Mouse (Mus musculus): ENCODE data around the gene Bag6. TPM values are rescaled to one million over a fixed set of nuclear protein-coding genes. Genes with fewer than 3 reads are reported as not detected.
A peak's percentile ranks its signal among the peaks of the same experiment; 100 is the strongest.

Gene Bag6
- polyA plus RNA-seq, 1 experiment, result 271 TPM

DNA sequence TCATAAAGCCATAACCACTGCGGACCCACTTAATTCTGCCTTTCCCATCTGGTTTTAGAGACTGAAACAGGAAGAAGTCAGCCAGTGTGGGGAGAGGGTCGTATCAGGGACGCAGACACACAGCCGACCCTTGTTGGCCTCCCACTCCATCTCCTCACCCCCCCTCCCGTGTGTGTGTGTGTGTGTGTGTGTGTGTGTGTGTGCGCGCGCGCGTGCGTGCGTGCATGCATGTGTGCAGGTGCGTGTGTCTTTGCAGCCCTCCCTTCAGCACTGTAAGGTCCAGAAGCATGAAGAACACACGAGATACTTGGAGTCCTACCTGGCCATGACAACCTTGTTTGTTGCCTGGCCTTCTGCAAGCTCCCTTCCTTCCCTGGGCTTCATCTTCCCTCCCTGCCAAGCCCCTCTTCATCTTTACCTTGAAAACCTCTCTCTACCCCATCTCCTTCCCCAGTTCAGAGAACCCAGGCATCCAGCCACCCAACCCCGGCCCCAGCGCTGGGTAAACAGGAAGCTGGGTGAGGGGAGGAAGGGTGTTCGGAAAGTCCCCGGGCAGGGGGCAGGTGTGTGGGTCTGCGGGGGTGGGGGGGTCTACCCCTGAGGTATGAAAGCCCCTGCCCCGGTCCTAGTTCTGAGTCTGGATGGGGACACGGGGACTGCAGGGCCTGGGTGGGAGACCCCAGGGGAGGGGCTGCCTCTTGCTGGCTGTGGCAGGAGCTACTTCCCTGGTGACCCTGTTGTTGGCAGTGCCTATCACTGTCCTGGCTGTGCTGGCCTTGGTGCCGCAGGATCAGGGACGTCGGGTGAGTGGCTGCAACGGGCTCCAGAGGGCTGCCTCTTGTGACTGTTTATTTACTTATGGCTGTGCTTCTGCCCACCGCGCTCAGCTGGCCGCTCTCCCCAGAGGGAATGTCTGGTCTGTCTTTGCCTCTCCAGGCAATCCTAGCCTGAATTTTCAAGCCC is 59.2 kb downstream of the Bag6 start, which contains the start of gene Ltb:
Gene Ltb (plus strand): TSS at position 559 of the 963 bp plus-strand sequence.
- no peak for TF ChIP-seq SRF (IDR thresholded peaks at IDR 0.05; ENCODE audit: control insufficient read depth, insufficient read length, low read depth)
- no peak for TF ChIP-seq CEBPB (IDR thresholded peaks at IDR 0.05; ENCODE audit: insufficient read depth, poor library complexity, severe bottlenecking)
- no peak for TF ChIP-seq TCF12 (IDR thresholded peaks at IDR 0.05; ENCODE audit: insufficient read depth, poor library complexity, severe bottlenecking)
- no peak for TF ChIP-seq USF1 (IDR thresholded peaks at IDR 0.05; ENCODE audit: low read depth)
- TF ChIP-seq REST (IDR thresholded peaks at IDR 0.05; ENCODE audit: insufficient read depth, insufficient read length), result no peak
- TF ChIP-seq MYOG (IDR thresholded peaks at IDR 0.05; ENCODE audit: control insufficient read depth in 1 of 3, insufficient read depth in 1 of 3, insufficient read length in 2 of 3, low read depth in 2 of 3), result no peak
- TF ChIP-seq TCF3 (IDR thresholded peaks at IDR 0.05; ENCODE audit: insufficient read length, low read depth), result no peak
- Histone ChIP-seq H3K4me3 (peak within 1 kb of the TSS; percentile 16), H3K27me3 (ENCODE audit: control insufficient read depth, insufficient read depth, insufficient read length) (no peaks in the 10 kb centered on the region), H3K36me3 (ENCODE audit: control insufficient read depth, insufficient read depth) (no peaks in the 10 kb centered on the region), H3K4me2 (ENCODE audit: low read depth) (peak within 1 kb of the TSS; percentile 87), H3K79me2 (ENCODE audit: control insufficient read depth, insufficient read depth) (no peaks in the 10 kb centered on the region), H3ac (ENCODE audit: control insufficient read depth, insufficient read length) (no peak within 1 kb of the TSS)

GRCm38 (mm10) chr17:35194844-35195630 is 60.1 kb downstream of the Bag6 start:
- H3K27me3 ChIP-seq (ENCODE audit: control insufficient read depth, insufficient read depth, insufficient read length), result no peaks in the 10 kb centered on the region
- TF ChIP-seq REST (IDR thresholded peaks at IDR 0.05; ENCODE audit: insufficient read depth, insufficient read length), result no peak
- TF ChIP-seq MYOG (IDR thresholded peaks at IDR 0.05; ENCODE audit: control insufficient read depth in 1 of 3, insufficient read depth in 1 of 3, insufficient read length in 2 of 3, low read depth in 2 of 3), result no peak
- TF ChIP-seq POLR2A (IDR thresholded peaks at IDR 0.05; ENCODE audit: insufficient read length, low read depth), result no peak
- TF ChIP-seq CEBPB (IDR thresholded peaks at IDR 0.05; ENCODE audit: insufficient read depth, poor library complexity, severe bottlenecking), result no peak
- no peak for TF ChIP-seq TCF12 (IDR thresholded peaks at IDR 0.05; ENCODE audit: insufficient read depth, poor library complexity, severe bottlenecking)
- TF ChIP-seq E2F4 (IDR thresholded peaks at IDR 0.05; ENCODE audit: insufficient read depth), result no peak
- TF ChIP-seq MAX (IDR thresholded peaks at IDR 0.05; ENCODE audit: low read depth), result no peak
- no peak for TF ChIP-seq USF1 (IDR thresholded peaks at IDR 0.05; ENCODE audit: low read depth)
- TF ChIP-seq MYOD1 (IDR thresholded peaks at IDR 0.05; ENCODE audit: control insufficient read depth in 1 of 3, insufficient read length in 2 of 3, low read depth in 2 of 3), result no peak
- no peak for TF ChIP-seq SRF (IDR thresholded peaks at IDR 0.05; ENCODE audit: control insufficient read depth, insufficient read length, low read depth)
- TF ChIP-seq POLR2AphosphoS2 (IDR thresholded peaks at IDR 0.05; ENCODE audit: insufficient read length, low read depth), result no peak
- TF ChIP-seq TCF3 (IDR thresholded peaks at IDR 0.05; ENCODE audit: insufficient read length, low read depth), result no peak

GRCm38 (mm10) chr17:35195631-35196320 is 60.8 kb downstream of the Bag6 start:
- no peaks in the 10 kb centered on the region for H3K36me3 ChIP-seq (ENCODE audit: control insufficient read depth, insufficient read depth)
- no peak for TF ChIP-seq E2F4 (IDR thresholded peaks at IDR 0.05; ENCODE audit: insufficient read depth)
- TF ChIP-seq USF1 (IDR thresholded peaks at IDR 0.05; ENCODE audit: low read depth), result no peak
- peak in 1 of 3 experiments; percentile 16 for TF ChIP-seq MYOD1 (IDR thresholded peaks at IDR 0.05; ENCODE audit: control insufficient read depth in 1 of 3, insufficient read length in 2 of 3, low read depth in 2 of 3)
- TF ChIP-seq REST (IDR thresholded peaks at IDR 0.05; ENCODE audit: insufficient read depth, insufficient read length), result no peak
- TF ChIP-seq MYOG (IDR thresholded peaks at IDR 0.05; ENCODE audit: control insufficient read depth in 1 of 3, insufficient read depth in 1 of 3, insufficient read length in 2 of 3, low read depth in 2 of 3), result peak in 2 of 3 experiments; percentile 8 to 34
- peak overlapping the region; percentile 87 for H3K4me2 ChIP-seq (ENCODE audit: low read depth)
- peak overlapping the region; percentile 45 for H3ac ChIP-seq (ENCODE audit: control insufficient read depth, insufficient read length)
- no peaks in the 10 kb centered on the region for H3K79me2 ChIP-seq (ENCODE audit: control insufficient read depth, insufficient read depth)
- H3K4me3 ChIP-seq, result peak overlapping the region; percentile 16
- no peaks in the 10 kb centered on the region for H3K27me3 ChIP-seq (ENCODE audit: control insufficient read depth, insufficient read depth, insufficient read length)

More at GRCm38 (mm10) chr17:35194844-35195630, 60.1 kb downstream of the Bag6 start:
- no peaks in the 10 kb centered on the region for H3K36me3 ChIP-seq (ENCODE audit: control insufficient read depth, insufficient read depth)
- peak overlapping the region; percentile 16 for H3K4me3 ChIP-seq
- no peaks in the 10 kb centered on the region for H3K79me2 ChIP-seq (ENCODE audit: control insufficient read depth, insufficient read depth)
- peak overlapping the region; percentile 87 for H3K4me2 ChIP-seq (ENCODE audit: low read depth)
- peak overlapping the region; percentile 45 for H3ac ChIP-seq (ENCODE audit: control insufficient read depth, insufficient read length)

- Histone ChIP-seq H3K4me3 (peak overlapping the region; percentile 16), H3K27me3 (ENCODE audit: control insufficient read depth, insufficient read depth, insufficient read length) (no peaks in the 10 kb centered on the region), H3K79me2 (ENCODE audit: control insufficient read depth, insufficient read depth) (no peaks in the 10 kb centered on the region), H3K36me3 (ENCODE audit: control insufficient read depth, insufficient read depth) (no peaks in the 10 kb centered on the region), H3ac (ENCODE audit: control insufficient read depth, insufficient read length) (peak overlapping the region; percentile 45), H3K4me2 (ENCODE audit: low read depth) (peak overlapping the region; percentile 87)
- TF ChIP-seq POLR2A (IDR thresholded peaks at IDR 0.05; ENCODE audit: insufficient read length, low read depth), result no peak
- no peak for TF ChIP-seq POLR2AphosphoS2 (IDR thresholded peaks at IDR 0.05; ENCODE audit: insufficient read length, low read depth)
- TF ChIP-seq MYOG (IDR thresholded peaks at IDR 0.05; ENCODE audit: control insufficient read depth in 1 of 3, insufficient read depth in 1 of 3, insufficient read length in 2 of 3, low read depth in 2 of 3), result peak in 1 of 3 experiments; percentile 19
- peak in 2 of 3 experiments; percentile 34 to 48 for TF ChIP-seq MYOD1 (IDR thresholded peaks at IDR 0.05; ENCODE audit: control insufficient read depth in 1 of 3, insufficient read length in 2 of 3, low read depth in 2 of 3)
- TF ChIP-seq CEBPB (IDR thresholded peaks at IDR 0.05; ENCODE audit: insufficient read depth, poor library complexity, severe bottlenecking), result no peak
- no peak for TF ChIP-seq REST (IDR thresholded peaks at IDR 0.05; ENCODE audit: insufficient read depth, insufficient read length)
- no peak for TF ChIP-seq TCF3 (IDR thresholded peaks at IDR 0.05; ENCODE audit: insufficient read length, low read depth)
- no peak for TF ChIP-seq E2F4 (IDR thresholded peaks at IDR 0.05; ENCODE audit: insufficient read depth)
- no peak for TF ChIP-seq SRF (IDR thresholded peaks at IDR 0.05; ENCODE audit: control insufficient read depth, insufficient read length, low read depth)
- no peak for TF ChIP-seq USF1 (IDR thresholded peaks at IDR 0.05; ENCODE audit: low read depth)
- TF ChIP-seq TCF12 (IDR thresholded peaks at IDR 0.05; ENCODE audit: insufficient read depth, poor library complexity, severe bottlenecking), result no peak
- no peak for TF ChIP-seq MAX (IDR thresholded peaks at IDR 0.05; ENCODE audit: low read depth)
Measured at GRCm38 (mm10) chr17:35196321-35196641, 61.3 kb downstream of the Bag6 start.

Measured in myocyte (in vitro differentiated cells).